Mouse (Mus musculus): ENCODE data around the gene Nxpe4. TPM values are rescaled to one million over a fixed set of nuclear protein-coding genes. Genes with fewer than 3 reads are reported as not detected.
"Not testable (repeated sequence)": the region's sequence is repeated elsewhere in the genome, so short reads cannot be mapped to it uniquely, and the experiment has no call there.

Nxpe4 gene
- polyA plus RNA-seq, 1 experiment from 2014 or later = 8.9 TPM

GRCm38 (mm10) chr9:48410217-48411035 lies 248.6 kb downstream of the Nxpe4 start:
- Histone ChIP-seq H3K4me2 (replicated peaks) (no peak overlapping the region), H3K36me3 (replicated peaks; ENCODE audit: control insufficient read depth, insufficient read depth) (no peaks in the 10 kb centered on the region), H3K4me1 (replicated peaks; ENCODE audit: control insufficient read depth, insufficient read depth, low read length) (no peaks in the 10 kb centered on the region), H3K27ac (no peak overlapping the region), H3K4me3 (replicated peaks; ENCODE audit: low read length) (no peak overlapping the region), H3K9me3 (ENCODE audit: control insufficient read depth, low read length) (no peaks in the 10 kb centered on the region; the same call in 1 of the 2 replicates), H3K9ac (no peak overlapping the region), H3K27me3 (ENCODE audit: control insufficient read depth, insufficient read depth, low read length) (no peaks in the 10 kb centered on the region)
- WGBS = 90% methylated on average over 6 of the region's 6 CpGs
- ATAC-seq (ENCODE audit: low FRiP score) (no peak), DNase-seq (ENCODE audit: low spot score) (no peak)

- 73% methylated on average over 2 of the region's 2 CpGs for WGBS
- H3K4me1 ChIP-seq (replicated peaks; ENCODE audit: control insufficient read depth, insufficient read depth, low read length) = no peaks in the 10 kb centered on the region
- no peaks in the 10 kb centered on the region for H3K27me3 ChIP-seq (ENCODE audit: control insufficient read depth, insufficient read depth, low read length)
- H3K36me3 ChIP-seq (replicated peaks; ENCODE audit: control insufficient read depth, insufficient read depth) = no peaks in the 10 kb centered on the region
- H3K4me3 ChIP-seq (replicated peaks; ENCODE audit: low read length) = no peak overlapping the region
- no peaks in the 10 kb centered on the region for H3K9me3 ChIP-seq (ENCODE audit: control insufficient read depth, low read length)
- no peak for ATAC-seq (ENCODE audit: low FRiP score)
- no peak for DNase-seq (ENCODE audit: low spot score)
- H3K27ac ChIP-seq = no peak overlapping the region
- no peak overlapping the region for H3K9ac ChIP-seq
- no peak overlapping the region for H3K4me2 ChIP-seq (replicated peaks)
Observed at GRCm38 (mm10) chr9:48413591-48413990, 251.8 kb downstream of the Nxpe4 start.

- not testable (repeated sequence) for H3K4me2 ChIP-seq (replicated peaks)
- WGBS = 95% methylated on average over 8 of the region's 8 CpGs
Observed at GRCm38 (mm10) chr9:48417366-48417765, 255.5 kb downstream of the Nxpe4 start.

GRCm38 (mm10) chr9:48417994-48418393 lies 256.2 kb downstream of the Nxpe4 start:
- 86% methylated on average over 3 of the region's 3 CpGs for WGBS
- Histone ChIP-seq H3K36me3 (replicated peaks; ENCODE audit: control insufficient read depth, insufficient read depth) (no peaks in the 10 kb centered on the region), H3K4me3 (replicated peaks; ENCODE audit: low read length) (no peak overlapping the region)

More at GRCm38 (mm10) chr9:48417366-48417765, 255.5 kb downstream of the Nxpe4 start:
- ATAC-seq (ENCODE audit: low FRiP score); H3K27ac ChIP-seq; H3K4me3 ChIP-seq (replicated peaks; ENCODE audit: low read length); H3K4me1 ChIP-seq (replicated peaks; ENCODE audit: control insufficient read depth, insufficient read depth, low read length); H3K36me3 ChIP-seq (replicated peaks; ENCODE audit: control insufficient read depth, insufficient read depth); DNase-seq (ENCODE audit: low spot score); H3K9me3 ChIP-seq (ENCODE audit: control insufficient read depth, low read length); H3K27me3 ChIP-seq (ENCODE audit: control insufficient read depth, insufficient read depth, low read length); H3K9ac ChIP-seq: not testable (repeated sequence)

GRCm38 (mm10) chr9:48418397-48418796 lies 256.6 kb downstream of the Nxpe4 start:
- Histone ChIP-seq H3K27me3 (ENCODE audit: control insufficient read depth, insufficient read depth, low read length) (no peaks in the 10 kb centered on the region), H3K27ac (no peak overlapping the region), H3K4me1 (replicated peaks; ENCODE audit: control insufficient read depth, insufficient read depth, low read length) (no peaks in the 10 kb centered on the region), H3K4me2 (replicated peaks) (no peak overlapping the region), H3K9me3 (ENCODE audit: control insufficient read depth, low read length) (no peaks in the 10 kb centered on the region), H3K36me3 (replicated peaks; ENCODE audit: control insufficient read depth, insufficient read depth) (no peaks in the 10 kb centered on the region), H3K9ac (no peak overlapping the region), H3K4me3 (replicated peaks; ENCODE audit: low read length) (no peak overlapping the region)
- DNase-seq (ENCODE audit: low spot score) (no peak), ATAC-seq (ENCODE audit: low FRiP score) (no peak)
- WGBS = 73% methylated on average over 2 of the region's 2 CpGs

More at GRCm38 (mm10) chr9:48417994-48418393, 256.2 kb downstream of the Nxpe4 start:
- no peaks in the 10 kb centered on the region for H3K4me1 ChIP-seq (replicated peaks; ENCODE audit: control insufficient read depth, insufficient read depth, low read length)
- H3K9me3 ChIP-seq (ENCODE audit: control insufficient read depth, low read length) = no peaks in the 10 kb centered on the region
- no peaks in the 10 kb centered on the region for H3K27me3 ChIP-seq (ENCODE audit: control insufficient read depth, insufficient read depth, low read length)
- no peak overlapping the region for H3K27ac ChIP-seq
- H3K9ac ChIP-seq = no peak overlapping the region
- no peak overlapping the region for H3K4me2 ChIP-seq (replicated peaks)
- ATAC-seq (ENCODE audit: low FRiP score) = no peak
- no peak for DNase-seq (ENCODE audit: low spot score)

- DNase-seq (ENCODE audit: low spot score) (no peak), ATAC-seq (ENCODE audit: low FRiP score) (no peak)
- Histone ChIP-seq H3K36me3 (replicated peaks; ENCODE audit: control insufficient read depth, insufficient read depth) (no peaks in the 10 kb centered on the region), H3K27ac (no peak overlapping the region), H3K27me3 (ENCODE audit: control insufficient read depth, insufficient read depth, low read length) (no peaks in the 10 kb centered on the region), H3K4me2 (replicated peaks) (no peak overlapping the region), H3K9ac (no peak overlapping the region), H3K9me3 (ENCODE audit: control insufficient read depth, low read length) (no peaks in the 10 kb centered on the region), H3K4me3 (replicated peaks; ENCODE audit: low read length) (no peak overlapping the region), H3K4me1 (replicated peaks; ENCODE audit: control insufficient read depth, insufficient read depth, low read length) (no peaks in the 10 kb centered on the region)
- WGBS = 76% methylated on average over 8 of the region's 8 CpGs
Observed at GRCm38 (mm10) chr9:48418829-48419228, 257.0 kb downstream of the Nxpe4 start.

GRCm38 (mm10) chr9:48420437-48420836 lies 258.6 kb downstream of the Nxpe4 start:
- ATAC-seq (ENCODE audit: low FRiP score) = no peak
- H3K4me3 ChIP-seq (replicated peaks; ENCODE audit: low read length) = no peak overlapping the region
- H3K4me1 ChIP-seq (replicated peaks; ENCODE audit: control insufficient read depth, insufficient read depth, low read length) = no peaks in the 10 kb centered on the region
- DNase-seq (ENCODE audit: low spot score) = no peak
- no peaks in the 10 kb centered on the region for H3K27me3 ChIP-seq (ENCODE audit: control insufficient read depth, insufficient read depth, low read length)
- 80% methylated on average over 7 of the region's 7 CpGs for WGBS
- no peak overlapping the region for H3K4me2 ChIP-seq (replicated peaks)
- H3K9ac ChIP-seq = no peak overlapping the region
- H3K36me3 ChIP-seq (replicated peaks; ENCODE audit: control insufficient read depth, insufficient read depth) = no peaks in the 10 kb centered on the region
- no peaks in the 10 kb centered on the region for H3K9me3 ChIP-seq (ENCODE audit: control insufficient read depth, low read length)
- H3K27ac ChIP-seq = no peak overlapping the region

- H3K9me3 ChIP-seq (ENCODE audit: control insufficient read depth, low read length) = no peaks in the 10 kb centered on the region
- H3K36me3 ChIP-seq (replicated peaks; ENCODE audit: control insufficient read depth, insufficient read depth) = no peaks in the 10 kb centered on the region
- no peaks in the 10 kb centered on the region for H3K4me1 ChIP-seq (replicated peaks; ENCODE audit: control insufficient read depth, insufficient read depth, low read length)
- H3K27me3 ChIP-seq (ENCODE audit: control insufficient read depth, insufficient read depth, low read length) = no peaks in the 10 kb centered on the region
- ATAC-seq (ENCODE audit: low FRiP score) (no peak), DNase-seq (ENCODE audit: low spot score) (no peak)
- H3K27ac ChIP-seq = no peak overlapping the region
- WGBS = 90% methylated on average over 2 of the region's 2 CpGs
- H3K4me2 ChIP-seq (replicated peaks) = no peak overlapping the region
- H3K9ac ChIP-seq = no peak overlapping the region
- H3K4me3 ChIP-seq (replicated peaks; ENCODE audit: low read length) = no peak overlapping the region
Observed at GRCm38 (mm10) chr9:48421029-48421428, 259.2 kb downstream of the Nxpe4 start.

GRCm38 (mm10) chr9:48421561-48421960 lies 259.7 kb downstream of the Nxpe4 start:
- Histone ChIP-seq H3K4me1 (replicated peaks; ENCODE audit: control insufficient read depth, insufficient read depth, low read length) (no peaks in the 10 kb centered on the region), H3K9me3 (ENCODE audit: control insufficient read depth, low read length) (no peaks in the 10 kb centered on the region), H3K27ac (no peak overlapping the region), H3K36me3 (replicated peaks; ENCODE audit: control insufficient read depth, insufficient read depth) (no peaks in the 10 kb centered on the region), H3K4me3 (replicated peaks; ENCODE audit: low read length) (no peak overlapping the region), H3K9ac (no peak overlapping the region), H3K27me3 (ENCODE audit: control insufficient read depth, insufficient read depth, low read length) (no peaks in the 10 kb centered on the region), H3K4me2 (replicated peaks) (no peak overlapping the region)
- DNase-seq (ENCODE audit: low spot score) (no peak), ATAC-seq (ENCODE audit: low FRiP score) (no peak)
- whole genome bisulfite sequencing = 85% methylated on average over 2 of the region's 2 CpGs

Measured in hindbrain, embryonic 14.5 days (tissue).